Mouse (Mus musculus) CD4-positive naive resting alpha-beta T cell, adult 57 days (primary cell): ENCODE measurements around the gene Ano3. TPM values are rescaled to one million over a fixed set of nuclear protein-coding genes. Genes with fewer than 3 reads are reported as not detected.

Experiments used
- total RNA-seq: library from RNA; stranded (reverse); gene quantifications from one replicate; pipeline ENCODE4 v1.2.4, GENCODE M21; 2023

Ano3 gene
- total RNA-seq: not detected

DNA sequence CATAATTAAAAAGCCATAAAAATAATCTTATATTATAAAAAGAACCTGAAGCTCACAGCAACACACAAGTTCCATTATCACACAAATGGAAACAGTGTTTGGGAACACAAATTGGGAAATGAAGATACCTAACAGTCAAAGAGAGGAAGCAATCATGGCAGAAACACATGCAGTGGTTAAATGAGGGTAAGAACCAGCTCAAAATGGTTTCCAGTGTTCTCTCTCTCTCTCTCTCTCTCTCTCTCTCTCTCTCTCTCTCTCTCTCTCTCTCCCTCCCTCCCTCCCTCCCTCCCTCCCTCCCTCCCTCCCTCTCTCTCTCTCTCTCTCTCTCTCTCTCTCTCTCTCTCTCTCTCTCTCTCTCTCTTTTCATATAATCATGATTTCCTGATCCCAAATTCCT, at the start of gene Ano3:
TSS of gene Ano3 (minus strand) at position 101 of the 400 bp plus-strand sequence.

DNA sequence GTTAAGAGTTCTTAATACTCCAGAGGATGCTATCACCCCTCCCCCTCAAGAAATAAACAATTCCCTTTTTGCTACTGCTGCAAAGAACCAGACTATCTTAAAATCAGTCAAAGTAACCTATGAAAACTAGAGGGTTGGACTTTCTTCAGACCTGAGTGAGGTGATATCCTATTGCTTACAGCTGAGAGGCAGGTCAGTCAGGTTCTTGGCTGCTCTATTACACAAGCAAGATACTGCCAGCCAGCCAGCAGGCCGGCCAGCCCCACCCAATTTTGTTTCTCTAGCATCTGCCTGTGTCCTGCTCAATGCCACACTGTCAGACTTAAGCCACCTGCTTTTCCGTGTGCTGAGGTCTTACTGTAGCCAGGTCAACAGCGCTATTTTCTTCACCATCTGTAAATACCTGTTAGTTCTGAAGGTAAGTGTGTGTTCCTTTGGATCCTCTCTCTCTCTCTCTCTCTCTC, 229.4 kb downstream of the Ano3 start, which contains the start of gene Muc15:
TSS of gene Muc15 (plus strand) at position 51 of the 464 bp plus-strand sequence.

Other genes starting within 250 kb of the Ano3 start
- not detected for gene Muc15, start 229.6 kb downstream of the Ano3 start, total RNA-seq
- gene Gm13941, start 155.1 kb upstream of the Ano3 start, total RNA-seq: not detected
- gene Gm15130, start 202.0 kb upstream of the Ano3 start, total RNA-seq: not detected